Mouse (Mus musculus) embryonic facial prominence, embryonic 11.5 days (tissue): Measurements from ENCODE around the gene Foxa3. TPM values are rescaled to one million over a fixed set of nuclear protein-coding genes. Genes with fewer than 3 reads are reported as not detected.

Experiments
- ATAC-seq: fragments of 200-750 bp; cut with Nextera tagmentation; replicated peaks from 2 replicates; pipeline ENCODE4 v1.8.0; 2017; ENCODE audit warnings: low read depth; ENCODE audit not compliant: insufficient number of reproducible peaks, low FRiP score, low TSS enrichment
- DNase-seq: peaks from one replicate; pipeline ENCODE4 v3.0.0-alpha.2; 2015; ENCODE audit warnings: low spot score
- H3K27ac ChIP-seq: fragments of 300-500 bp; sonication (generic); replicated peaks from 2 replicates; pipeline ENCODE4 v1.5.1; 2014; ENCODE audit warnings: mild to moderate bottlenecking, low read depth, low read length, control low read depth
- H3K27me3 ChIP-seq: fragments of 300-500 bp; sonication (generic); 2 replicates; pipeline ENCODE4 v1.6.1; 2014; ENCODE audit warnings: mild to moderate bottlenecking, low read length, moderate library complexity, mixed read lengths; ENCODE audit not compliant: control insufficient read depth, insufficient read depth
- H3K36me3 ChIP-seq: fragments of 300-500 bp; sonication (generic); replicated peaks from 2 replicates; pipeline ENCODE4 v1.6.1; 2014; ENCODE audit warnings: low read depth, mild to moderate bottlenecking, low read length, moderate library complexity, mixed read lengths; ENCODE audit not compliant: control insufficient read depth, insufficient read depth
- H3K4me1 ChIP-seq: fragments of 300-500 bp; sonication (generic); 2 replicates; pipeline ENCODE4 v1.6.1; 2014; ENCODE audit warnings: low read length, mixed read lengths; ENCODE audit not compliant: control insufficient read depth, insufficient read depth
- H3K4me2 ChIP-seq: fragments of 300-500 bp; sonication (generic); 2 replicates; pipeline ENCODE4 v1.6.1; 2014; ENCODE audit warnings: low read depth, mild to moderate bottlenecking, control low read depth, low read length, moderate library complexity
- H3K4me3 ChIP-seq: fragments of 300-500 bp; sonication (generic); 2 replicates; pipeline ENCODE4 v1.5.1; 2014; ENCODE audit warnings: low read depth, low read length, control low read depth
- H3K9ac ChIP-seq: fragments of 300-500 bp; sonication (generic); replicated peaks from 2 replicates; pipeline ENCODE4 v1.6.1; 2014; ENCODE audit warnings: mild to moderate bottlenecking, control low read depth, low read length
- H3K9me3 ChIP-seq: fragments of 300-500 bp; sonication (generic); replicated peaks from 2 replicates; pipeline ENCODE4 v1.6.1; 2016; ENCODE audit warnings: mild to moderate bottlenecking, low read length, inconsistent platforms, mixed read lengths; ENCODE audit not compliant: control insufficient read depth
- WGBS: fragments of 180-500 bp; shearing (Covaris S2); extraction: QIAGEN DNeasy Blood & Tissue Kit; methylation state at CpG from one replicate; pipeline ENCODE4 v1.1.7; 2014; 5-methylcytosine and 5-hydroxymethylcytosine counted together
- polyA plus RNA-seq: library from polyadenylated mRNA; unstranded; fragments of >200 nt; fragmentation: Nextera tagmentation; extraction: Ambion mirVana; gene quantifications from 2 replicates; pipeline ENCODE4 v1.2.1, GENCODE M21; 2014

The Foxa3 gene
- polyA plus RNA-seq, 1 experiment from 2014 or later, result not detected

DNA sequence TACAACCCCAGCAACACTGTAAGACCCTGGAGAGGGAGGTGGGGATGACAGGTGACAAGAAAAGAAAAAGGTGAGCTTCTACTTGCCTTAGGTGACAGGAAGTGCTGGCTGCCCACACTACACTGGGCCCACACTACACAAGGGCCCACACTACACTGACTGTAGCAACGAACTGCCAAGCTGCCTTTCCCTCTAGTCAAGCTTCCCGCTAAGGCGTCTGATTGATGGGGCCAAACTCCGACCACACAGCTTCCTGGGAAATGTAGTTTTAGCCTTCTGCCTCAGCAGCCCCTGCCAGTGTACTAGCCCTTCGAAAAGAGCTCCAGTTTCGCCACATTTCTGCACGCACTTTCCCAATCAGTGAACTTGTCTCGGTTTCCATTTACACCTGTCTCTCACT, 55.7 kb downstream of the Foxa3 start:
- ATAC-seq (0 out of 2 replicates have a peak, but pooled peaks have one; percentile 36), DNase-seq (no peak)
- no peak overlapping the region for H3K4me2 ChIP-seq
- no peak overlapping the region for H3K9ac ChIP-seq
- H3K27ac ChIP-seq, result no peak overlapping the region
- no peak overlapping the region for H3K4me3 ChIP-seq
- WGBS, result 10% methylated on average over 8 of the region's 8 CpGs
- peaks cover 2% of the 10 kb centered on the region; the same call in 1 of the 2 replicates for H3K4me1 ChIP-seq
- no peaks in the 10 kb centered on the region for H3K36me3 ChIP-seq
- H3K9me3 ChIP-seq, result no peaks in the 10 kb centered on the region
- H3K27me3 ChIP-seq, result peaks cover 24% of the 10 kb centered on the region

DNA sequence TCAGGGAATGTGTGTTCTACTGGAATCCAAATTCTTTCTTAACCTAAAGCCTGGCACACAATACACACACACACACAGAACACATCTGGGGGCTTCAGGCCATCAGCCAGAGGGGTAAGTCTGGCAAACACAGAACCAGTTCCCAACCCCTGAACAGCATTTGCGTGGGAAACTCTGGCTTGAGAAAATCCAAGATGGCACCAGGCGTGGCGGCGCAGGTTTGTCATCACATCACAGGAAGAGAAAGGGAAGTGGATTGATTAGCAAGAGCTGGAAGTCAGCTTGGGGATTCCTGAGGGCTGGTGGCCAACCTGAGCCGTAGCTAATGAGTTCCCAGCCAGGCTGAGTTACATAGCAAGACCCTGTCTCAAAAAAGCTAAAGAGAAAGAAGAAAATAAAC, 58.0 kb downstream of the Foxa3 start:
- DNase-seq (no peak), ATAC-seq (no peak)
- no peak overlapping the region for H3K4me3 ChIP-seq
- peaks cover 4% of the 10 kb centered on the region for H3K4me1 ChIP-seq
- no peak overlapping the region for H3K27ac ChIP-seq
- 75% methylated on average over 5 of the region's 5 CpGs for WGBS
- H3K4me2 ChIP-seq, result no peak overlapping the region
- H3K9ac ChIP-seq, result no peak overlapping the region
- no peaks in the 10 kb centered on the region for H3K36me3 ChIP-seq
- no peaks in the 10 kb centered on the region for H3K9me3 ChIP-seq
- H3K27me3 ChIP-seq, result peaks cover 44% of the 10 kb centered on the region

DNA sequence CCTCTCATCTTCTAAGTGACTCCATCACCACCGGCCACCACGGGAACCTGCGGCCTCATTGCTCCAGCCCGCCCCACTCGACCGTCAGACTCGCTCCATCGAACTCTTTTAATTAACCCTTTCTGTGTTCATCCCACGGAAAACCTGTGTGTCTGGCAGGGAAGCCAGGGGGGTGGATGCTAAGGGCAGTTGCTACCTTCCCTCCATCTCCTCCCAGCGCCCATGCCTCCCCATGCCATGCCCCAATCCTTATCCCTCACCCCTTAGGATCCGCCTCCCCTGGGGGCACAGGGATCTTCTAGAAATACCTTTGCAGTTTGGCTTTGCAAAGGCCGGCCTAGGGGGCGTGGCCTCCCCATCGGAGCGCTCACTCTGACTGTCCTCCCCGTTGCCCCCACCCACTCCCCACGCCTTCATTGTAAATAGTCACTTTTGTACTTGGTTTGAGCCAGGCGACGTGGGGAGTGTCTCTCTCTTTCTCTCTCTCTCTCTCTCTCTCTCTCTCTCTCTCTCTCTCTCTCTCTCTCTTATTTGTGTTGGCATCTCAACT, 60.0 kb downstream of the Foxa3 start:
- Histone ChIP-seq H3K4me3 (0 out of 2 replicates have a peak overlapping the region, but pooled peaks have one; percentile 8), H3K27ac (no peak overlapping the region), H3K4me2 (no peak overlapping the region), H3K9me3 (no peaks in the 10 kb centered on the region), H3K9ac (no peak overlapping the region), H3K4me1 (peaks cover 4% of the 10 kb centered on the region), H3K36me3 (no peaks in the 10 kb centered on the region), H3K27me3 (peaks cover 56% of the 10 kb centered on the region)
- no peak for DNase-seq
- WGBS, result under 1% methylated on average over 19 of the region's 19 CpGs
- ATAC-seq, result no peak

Other genes with a start within 250 kb of the Foxa3 start
- not detected in 2 replicates for gene Psg19, start 225.0 kb downstream of the Foxa3 start, polyA plus RNA-seq
- gene Psg17, start 201.9 kb downstream of the Foxa3 start, polyA plus RNA-seq, result not detected in 2 replicates
- gene Mill2, start 183.6 kb downstream of the Foxa3 start, polyA plus RNA-seq, result 0.20 and 0.33 TPM in 2 replicates
- 0.49 and 0.70 TPM in 2 replicates for gene Pglyrp1, start 152.2 kb downstream of the Foxa3 start, polyA plus RNA-seq
- 22.6 and 26.5 TPM in 2 replicates for gene Ccdc61, start 113.1 kb downstream of the Foxa3 start, polyA plus RNA-seq
- gene Nova2, start 97.7 kb downstream of the Foxa3 start, polyA plus RNA-seq, result 1.4 and 1.7 TPM in 2 replicates
- not detected in 2 replicates for gene Nanos2, start 36.1 kb downstream of the Foxa3 start, polyA plus RNA-seq
- 4.3 and 5.3 TPM in 2 replicates for gene Mypop, start 32.3 kb downstream of the Foxa3 start, polyA plus RNA-seq
- 27.9 and 28.3 TPM in 2 replicates for gene Irf2bp1, start 19.5 kb downstream of the Foxa3 start, polyA plus RNA-seq
- 34.8 and 36.3 TPM in 2 replicates for gene Sympk, start 839 bp upstream of the Foxa3 start, polyA plus RNA-seq
- gene Rsph6a, start 31.2 kb upstream of the Foxa3 start, polyA plus RNA-seq, result not detected in 2 replicates
- 17.2 and 17.7 TPM in 2 replicates for gene Dmwd, start 52.7 kb upstream of the Foxa3 start, polyA plus RNA-seq
- gene Dmpk, start 60.3 kb upstream of the Foxa3 start, polyA plus RNA-seq, result 5.1 and 6.5 TPM in 2 replicates
- gene Six5, start 71.1 kb upstream of the Foxa3 start, polyA plus RNA-seq, result 10.0 and 10.5 TPM in 2 replicates
- gene Gm4969, start 94.8 kb upstream of the Foxa3 start, polyA plus RNA-seq, result 2.4 TPM in 2 replicates
- gene Fbxo46, start 96.3 kb upstream of the Foxa3 start, polyA plus RNA-seq, result 7.4 and 7.7 TPM in 2 replicates
- gene Qpctl, start 125.8 kb upstream of the Foxa3 start, polyA plus RNA-seq, result 9.4 and 9.7 TPM in 2 replicates
- gene Snrpd2, start 126.2 kb upstream of the Foxa3 start, polyA plus RNA-seq, result 157 and 171 TPM in 2 replicates
- 0.15 and 0.77 TPM in 2 replicates for gene Gipr, start 142.6 kb upstream of the Foxa3 start, polyA plus RNA-seq
- gene Eml2, start 152.9 kb upstream of the Foxa3 start, polyA plus RNA-seq, result 2.1 and 2.3 TPM in 2 replicates
- gene Gpr4, start 189.0 kb upstream of the Foxa3 start, polyA plus RNA-seq, result 1.4 and 1.8 TPM in 2 replicates
- 39.5 and 45.5 TPM in 2 replicates for gene Opa3, start 204.8 kb upstream of the Foxa3 start, polyA plus RNA-seq
- gene Vasp, start 248.3 kb upstream of the Foxa3 start, polyA plus RNA-seq, result 53.2 and 54.9 TPM in 2 replicates